Mouse (Mus musculus): ENCODE measurements around the gene Poldip3. TPM values are rescaled to one million over a fixed set of nuclear protein-coding genes. Genes with fewer than 3 reads are reported as not detected.

Gene Poldip3
- polyA plus RNA-seq, 1 experiment, result 108 TPM

- TF ChIP-seq MYOG (IDR thresholded peaks at IDR 0.05; ENCODE audit: control insufficient read depth, extremely low read depth, insufficient read length) (no peak), MYOD1 (IDR thresholded peaks at IDR 0.05; ENCODE audit: control insufficient read depth, insufficient read length, low read depth) (no peak), FOSL1 (IDR thresholded peaks at IDR 0.05; ENCODE audit: insufficient read depth, low read length, poor library complexity, severe bottlenecking) (no peak), USF1 (IDR thresholded peaks at IDR 0.05; ENCODE audit: low read depth) (no peak), CTCF (IDR thresholded peaks at IDR 0.05; ENCODE audit: control insufficient read depth, insufficient read depth, insufficient read length) (no peak), CEBPB (IDR thresholded peaks at IDR 0.05; ENCODE audit: low read depth) (no peak), MAX (IDR thresholded peaks at IDR 0.05) (no peak)
- Histone ChIP-seq H3K36me3 (ENCODE audit: control insufficient read depth, insufficient read depth) (no peaks in the 10 kb centered on the region), H3K79me2 (ENCODE audit: control insufficient read depth, insufficient read depth) (no peaks in the 10 kb centered on the region), H3K4me3 (ENCODE audit: insufficient read depth, poor library complexity, severe bottlenecking) (peak overlapping the region; percentile 59), H3ac (ENCODE audit: control insufficient read depth, insufficient read length, low read depth) (peak overlapping the region; percentile 91), H3K27me3 (ENCODE audit: control insufficient read depth, insufficient read depth, insufficient read length) (no peaks in the 10 kb centered on the region), H3K79me3 (ENCODE audit: low read depth) (no peaks in the 10 kb centered on the region)
Observed at GRCm38 (mm10) chr15:83099533-83100331, 49.5 kb downstream of the Poldip3 start.

- TF ChIP-seq USF1 (IDR thresholded peaks at IDR 0.05; ENCODE audit: low read depth) (no peak), CEBPB (IDR thresholded peaks at IDR 0.05; ENCODE audit: low read depth) (no peak), CTCF (IDR thresholded peaks at IDR 0.05; ENCODE audit: control insufficient read depth, insufficient read depth, insufficient read length) (peak; percentile 84)
- peaks cover 3% of the 10 kb centered on the region for H3K27me3 ChIP-seq (ENCODE audit: control insufficient read depth, insufficient read depth, insufficient read length)
- no peaks in the 10 kb centered on the region for H3K79me3 ChIP-seq (ENCODE audit: low read depth)
Observed at GRCm38 (mm10) chr15:83095950-83096349, 53.2 kb downstream of the Poldip3 start.

GRCm38 (mm10) chr15:83093687-83094086 lies 55.5 kb downstream of the Poldip3 start:
- peaks cover 14% of the 10 kb centered on the region for H3K27me3 ChIP-seq (ENCODE audit: control insufficient read depth, insufficient read depth, insufficient read length)
- TF ChIP-seq CEBPB (IDR thresholded peaks at IDR 0.05; ENCODE audit: low read depth), result no peak
- TF ChIP-seq MAX (IDR thresholded peaks at IDR 0.05), result no peak
- TF ChIP-seq MYOG (IDR thresholded peaks at IDR 0.05; ENCODE audit: control insufficient read depth, extremely low read depth, insufficient read length), result no peak
- no peak for TF ChIP-seq CTCF (IDR thresholded peaks at IDR 0.05; ENCODE audit: control insufficient read depth, insufficient read depth, insufficient read length)
- no peaks in the 10 kb centered on the region for H3K79me3 ChIP-seq (ENCODE audit: low read depth)
- H3K79me2 ChIP-seq (ENCODE audit: control insufficient read depth, insufficient read depth), result no peaks in the 10 kb centered on the region
- H3K4me3 ChIP-seq (ENCODE audit: insufficient read depth, poor library complexity, severe bottlenecking), result no peak overlapping the region
- no peaks in the 10 kb centered on the region for H3K36me3 ChIP-seq (ENCODE audit: control insufficient read depth, insufficient read depth)
- H3ac ChIP-seq (ENCODE audit: control insufficient read depth, insufficient read length, low read depth), result no peak overlapping the region

More at GRCm38 (mm10) chr15:83095950-83096349, 53.2 kb downstream of the Poldip3 start:
- no peak overlapping the region for H3K4me3 ChIP-seq (ENCODE audit: insufficient read depth, poor library complexity, severe bottlenecking)
- no peaks in the 10 kb centered on the region for H3K36me3 ChIP-seq (ENCODE audit: control insufficient read depth, insufficient read depth)
- no peak overlapping the region for H3ac ChIP-seq (ENCODE audit: control insufficient read depth, insufficient read length, low read depth)
- no peaks in the 10 kb centered on the region for H3K79me2 ChIP-seq (ENCODE audit: control insufficient read depth, insufficient read depth)

GRCm38 (mm10) chr15:83090874-83091273 lies 58.3 kb downstream of the Poldip3 start:
- Histone ChIP-seq H3K79me2 (ENCODE audit: control insufficient read depth, insufficient read depth) (no peaks in the 10 kb centered on the region), H3K27me3 (ENCODE audit: control insufficient read depth, insufficient read depth, insufficient read length) (peaks cover 17% of the 10 kb centered on the region), H3K79me3 (ENCODE audit: low read depth) (no peaks in the 10 kb centered on the region), H3K4me3 (ENCODE audit: insufficient read depth, poor library complexity, severe bottlenecking) (no peak overlapping the region), H3ac (ENCODE audit: control insufficient read depth, insufficient read length, low read depth) (no peak overlapping the region), H3K36me3 (ENCODE audit: control insufficient read depth, insufficient read depth) (no peaks in the 10 kb centered on the region)
- TF ChIP-seq CEBPB (IDR thresholded peaks at IDR 0.05; ENCODE audit: low read depth) (no peak), FOSL1 (IDR thresholded peaks at IDR 0.05; ENCODE audit: insufficient read depth, low read length, poor library complexity, severe bottlenecking) (no peak), MYOD1 (IDR thresholded peaks at IDR 0.05; ENCODE audit: control insufficient read depth, insufficient read length, low read depth) (no peak), MAX (IDR thresholded peaks at IDR 0.05) (no peak), MYOG (IDR thresholded peaks at IDR 0.05; ENCODE audit: control insufficient read depth, extremely low read depth, insufficient read length) (no peak), CTCF (IDR thresholded peaks at IDR 0.05; ENCODE audit: control insufficient read depth, insufficient read depth, insufficient read length) (no peak), USF1 (IDR thresholded peaks at IDR 0.05; ENCODE audit: low read depth) (no peak)

GRCm38 (mm10) chr15:83089429-83089605 lies 59.9 kb downstream of the Poldip3 start, which contains the start of gene Serhl:
TSS of gene Serhl (plus strand) at chr15:83089506.
- Histone ChIP-seq H3K27me3 (ENCODE audit: control insufficient read depth, insufficient read depth, insufficient read length) (peaks cover 20% of the 10 kb centered on the region), H3K79me2 (ENCODE audit: control insufficient read depth, insufficient read depth) (no peaks in the 10 kb centered on the region), H3ac (ENCODE audit: control insufficient read depth, insufficient read length, low read depth) (no peak within 1 kb of the TSS), H3K79me3 (ENCODE audit: low read depth) (no peaks in the 10 kb centered on the region), H3K36me3 (ENCODE audit: control insufficient read depth, insufficient read depth) (no peaks in the 10 kb centered on the region), H3K4me3 (ENCODE audit: insufficient read depth, poor library complexity, severe bottlenecking) (no peak within 1 kb of the TSS)
- TF ChIP-seq CTCF (IDR thresholded peaks at IDR 0.05; ENCODE audit: control insufficient read depth, insufficient read depth, insufficient read length) (no peak), USF1 (IDR thresholded peaks at IDR 0.05; ENCODE audit: low read depth) (no peak), MYOD1 (IDR thresholded peaks at IDR 0.05; ENCODE audit: control insufficient read depth, insufficient read length, low read depth) (no peak)
